Mouse (Mus musculus) frontal cortex, adult 2 months (tissue): ENCODE measurements around the gene Vmn1r87. TPM values are rescaled to one million over a fixed set of nuclear protein-coding genes. Genes with fewer than 3 reads are reported as not detected.
"Not testable (repeated sequence)": the region's sequence is repeated elsewhere in the genome, so short reads cannot be mapped to it uniquely, and the experiment has no call there.

Experiments
- DNase-seq, 2 experiments: peaks; one replicate each; pipeline ENCODE4 v3.0.0; 2022; ENCODE audit warnings: low spot score in 1 of 2; ENCODE audit errors: extremely low spot score in 1 of 2
- polyA plus RNA-seq: library from polyadenylated mRNA; depleted of rRNA; stranded (reverse); fragments of >200 nt; gene quantifications from 2 replicates; pipeline ENCODE4 v1.2.3, GENCODE M21; 2012; rRNA removed

The Vmn1r87 gene
- not detected in 2 replicates for polyA plus RNA-seq

DNA sequence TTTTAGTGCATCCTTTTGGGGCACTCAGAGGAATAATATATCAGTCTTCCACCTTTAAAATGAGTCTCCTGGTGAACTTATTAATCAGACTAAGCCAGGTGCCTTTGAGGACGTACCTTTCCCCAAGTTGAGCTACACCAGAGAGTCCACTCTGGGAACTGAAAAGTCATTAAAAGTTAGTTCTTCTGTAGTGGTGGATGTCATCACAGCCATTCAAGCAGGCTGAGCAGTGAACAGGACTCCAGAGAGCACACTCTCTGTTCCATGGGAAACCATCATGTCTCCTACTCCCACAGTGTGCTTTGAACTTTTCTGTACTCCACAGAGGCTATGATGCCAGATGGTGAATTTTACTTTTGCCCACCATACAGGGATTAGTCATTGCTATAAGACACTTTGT is at the start of gene Vmn1r87:
Vmn1r87 (minus strand) TSS at position 101 of the 400 bp plus-strand sequence.
- no peak for DNase-seq

GRCm38 (mm10) chr7:13159268-13159667 is 19.3 kb upstream of the Vmn1r87 start, which contains the start of gene Vmn1r88:
Gene Vmn1r88 (plus strand): TSS chr7:13159568.
- no peak for DNase-seq

- DNase-seq, result no peak
Observed at GRCm38 (mm10) chr7:13137340-13137739, 2.6 kb downstream of the Vmn1r87 start.

- no peak for DNase-seq
Observed at GRCm38 (mm10) chr7:13131856-13132255, 8.1 kb downstream of the Vmn1r87 start.

GRCm38 (mm10) chr7:13123554-13124153 is 16.3 kb downstream of the Vmn1r87 start:
- DNase-seq, result not testable (repeated sequence)

- no peak for DNase-seq
Observed at GRCm38 (mm10) chr7:13119817-13120216, 20.1 kb downstream of the Vmn1r87 start, which contains the start of gene Vmn1r86. Gene Vmn1r86 (minus strand): TSS chr7:13119917.

GRCm38 (mm10) chr7:13095073-13095472 is 44.9 kb downstream of the Vmn1r87 start, which contains the start of gene Vmn1r85:
Gene Vmn1r85 (minus strand): TSS chr7:13095173.
- no peak for DNase-seq

Other genes with a start within 250 kb of the Vmn1r87 start
- gene Zscan22, start 242.3 kb downstream of the Vmn1r87 start, polyA plus RNA-seq, result 12.9 TPM in 2 replicates
- 776 and 848 TPM in 2 replicates for gene Rps5, start 217.9 kb downstream of the Vmn1r87 start, polyA plus RNA-seq
- 0.69 and 0.86 TPM in 2 replicates for gene Rnf225, start 212.7 kb downstream of the Vmn1r87 start, polyA plus RNA-seq
- gene Zfp324, start 174.3 kb downstream of the Vmn1r87 start, polyA plus RNA-seq, result 5.7 and 6.1 TPM in 2 replicates
- 14.1 and 15.1 TPM in 2 replicates for gene Zfp446, start 162.3 kb downstream of the Vmn1r87 start, polyA plus RNA-seq
- 0.64 and 1.3 TPM in 2 replicates for gene Slc27a5, start 142.0 kb downstream of the Vmn1r87 start, polyA plus RNA-seq
- gene Trim28, start 141.0 kb downstream of the Vmn1r87 start, polyA plus RNA-seq, result 234 and 279 TPM in 2 replicates
- gene Zbtb45, start 130.1 kb downstream of the Vmn1r87 start, polyA plus RNA-seq, result 34.3 and 36.8 TPM in 2 replicates
- 239 and 244 TPM in 2 replicates for gene Chmp2a, start 105.3 kb downstream of the Vmn1r87 start, polyA plus RNA-seq
- gene Ube2m, start 101.9 kb downstream of the Vmn1r87 start, polyA plus RNA-seq, result 362 and 411 TPM in 2 replicates
- gene Mzf1, start 85.4 kb downstream of the Vmn1r87 start, polyA plus RNA-seq, result 15.4 and 16.7 TPM in 2 replicates
- 0.06 TPM in 1 of 2 replicates, not detected in the other for gene Vmn1r85, start 45.0 kb downstream of the Vmn1r87 start, polyA plus RNA-seq
- gene Vmn1r86, start 20.2 kb downstream of the Vmn1r87 start, polyA plus RNA-seq, result not detected in 2 replicates
- gene Vmn1r88, start 19.4 kb upstream of the Vmn1r87 start, polyA plus RNA-seq, result not detected in 2 replicates
- gene Vmn1r89, start 72.9 kb upstream of the Vmn1r87 start, polyA plus RNA-seq, result not detected in 2 replicates
- 11.5 and 13.9 TPM in 2 replicates for gene Lig1, start 137.1 kb upstream of the Vmn1r87 start, polyA plus RNA-seq
- gene Zswim9, start 138.6 kb upstream of the Vmn1r87 start, polyA plus RNA-seq, result 9.9 and 10.2 TPM in 2 replicates
- gene Pla2g4c, start 184.5 kb upstream of the Vmn1r87 start, polyA plus RNA-seq, result 0.65 and 0.78 TPM in 2 replicates